Mouse (Mus musculus): ENCODE results near the gene Gm29666.
A peak's percentile ranks its signal among the peaks of the same experiment; 100 is the strongest.

Gm29666 gene

GRCm38 (mm10) chr15:84898077-84898476, 21.8 kb downstream of the Gm29666 start:
- no peak for DNase-seq

- DNase-seq = peak in 1 of 2 experiments; percentile 3
Measured at GRCm38 (mm10) chr15:84896664-84897063, 23.2 kb downstream of the Gm29666 start.

- DNase-seq = peak in 1 of 2 experiments; percentile 8
Measured at GRCm38 (mm10) chr15:84896216-84896615, 23.6 kb downstream of the Gm29666 start.

GRCm38 (mm10) chr15:84891658-84892057, 28.2 kb downstream of the Gm29666 start:
- DNase-seq = peak; percentile 58 to 59

GRCm38 (mm10) chr15:84891246-84891645, 28.6 kb downstream of the Gm29666 start:
- DNase-seq = no peak

- no peak for DNase-seq
Measured at GRCm38 (mm10) chr15:84888066-84888465, 31.8 kb downstream of the Gm29666 start.

- no peak for DNase-seq
Measured at GRCm38 (mm10) chr15:84877029-84877815, 42.6 kb downstream of the Gm29666 start.

GRCm38 (mm10) chr15:84873867-84874266, 46.0 kb downstream of the Gm29666 start:
- no peak for DNase-seq

- DNase-seq = no peak
Measured at GRCm38 (mm10) chr15:84873079-84873478, 46.8 kb downstream of the Gm29666 start.

GRCm38 (mm10) chr15:84871802-84872201, 48.0 kb downstream of the Gm29666 start:
- DNase-seq = no peak

- DNase-seq = no peak
Measured at GRCm38 (mm10) chr15:84861911-84862310, 57.9 kb downstream of the Gm29666 start.

Measured in B cell, adult 2 months (primary cell).